Mouse (Mus musculus) midbrain, embryonic 15.5 days (tissue): ENCODE measurements at regions not wholly inside any gene's neighbourhood (a gene's known extent, or its start where the extent isn't known, plus 50 kb on each side); places are given as distances from the start of the nearest gene placed in this dataset.
A peak's percentile ranks its signal among the peaks of the same experiment; 100 is the strongest.

ENCODE experiments used
- ATAC-seq: fragments of 200-750 bp; cut with Nextera tagmentation; replicated peaks from 2 replicates; pipeline ENCODE4 v1.8.0; 2017; ENCODE audit warnings: moderate TSS enrichment
- H3K27ac ChIP-seq: fragments of 300-500 bp; sonication (generic); 2 replicates; pipeline ENCODE4 v1.5.1; 2015; ENCODE audit warnings: mild to moderate bottlenecking, inconsistent platforms
- H3K27me3 ChIP-seq: fragments of 300-500 bp; sonication (generic); replicated peaks from 2 replicates; pipeline ENCODE4 v1.6.1; 2015; ENCODE audit warnings: inconsistent platforms
- H3K36me3 ChIP-seq: fragments of 300-500 bp; sonication (generic); replicated peaks from 2 replicates; pipeline ENCODE4 v1.6.1; 2015; ENCODE audit warnings: inconsistent platforms
- H3K4me1 ChIP-seq: fragments of 300-500 bp; sonication (generic); 2 replicates; pipeline ENCODE4 v1.6.1; 2015; ENCODE audit warnings: inconsistent platforms
- H3K4me2 ChIP-seq: fragments of 300-500 bp; sonication (generic); 2 replicates; pipeline ENCODE4 v1.6.1; 2015; ENCODE audit warnings: inconsistent platforms, mild to moderate bottlenecking, moderate library complexity
- H3K4me3 ChIP-seq: fragments of 300-500 bp; sonication (generic); 2 replicates; pipeline ENCODE4 v1.5.1; 2015; ENCODE audit warnings: mild to moderate bottlenecking, inconsistent platforms
- H3K9ac ChIP-seq: fragments of 300-500 bp; sonication (generic); 2 replicates; pipeline ENCODE4 v1.6.1; 2015; ENCODE audit warnings: mild to moderate bottlenecking, inconsistent platforms
- H3K9me3 ChIP-seq: fragments of 300-500 bp; sonication (generic); 2 replicates; pipeline ENCODE4 v1.6.1; 2016; ENCODE audit warnings: inconsistent platforms
- WGBS: fragments of 180-500 bp; shearing (Covaris S2); methylation state at CpG from one replicate; pipeline ENCODE4 v1.1.7; 2015; ENCODE audit warnings: mixed read lengths; 5-methylcytosine and 5-hydroxymethylcytosine counted together

- no peaks in the 10 kb centered on the region for H3K27me3 ChIP-seq
- H3K9me3 ChIP-seq = no peaks in the 10 kb centered on the region
- H3K4me3 ChIP-seq = no peak overlapping the region
- 92% methylated on average over 3 of the region's 3 CpGs for WGBS
- H3K4me2 ChIP-seq = no peak overlapping the region
- no peak for ATAC-seq
- H3K36me3 ChIP-seq = no peaks in the 10 kb centered on the region
- no peak overlapping the region for H3K27ac ChIP-seq
- H3K4me1 ChIP-seq = no peaks in the 10 kb centered on the region
- H3K9ac ChIP-seq = no peak overlapping the region
Measured at GRCm38 (mm10) chr12:16058255-16058654, 241.5 kb upstream of the Trib2 start.

GRCm38 (mm10) chr12:16056831-16057230 is 240.1 kb upstream of the Trib2 start:
- Histone ChIP-seq H3K36me3 (no peaks in the 10 kb centered on the region), H3K9me3 (no peaks in the 10 kb centered on the region), H3K27ac (no peak overlapping the region), H3K4me2 (no peak overlapping the region), H3K9ac (no peak overlapping the region), H3K4me3 (no peak overlapping the region), H3K4me1 (no peaks in the 10 kb centered on the region), H3K27me3 (no peaks in the 10 kb centered on the region)
- 90% methylated on average over 2 of the region's 2 CpGs for WGBS
- no peak for ATAC-seq

GRCm38 (mm10) chr12:16056216-16056615 is 239.5 kb upstream of the Trib2 start:
- Histone ChIP-seq H3K36me3 (no peaks in the 10 kb centered on the region), H3K9me3 (no peaks in the 10 kb centered on the region), H3K4me2 (no peak overlapping the region), H3K27me3 (no peaks in the 10 kb centered on the region), H3K4me1 (no peaks in the 10 kb centered on the region), H3K27ac (no peak overlapping the region), H3K9ac (no peak overlapping the region), H3K4me3 (no peak overlapping the region)
- ATAC-seq = no peak
- WGBS = 66% methylated on average over 1 of the region's 1 CpGs

- Histone ChIP-seq H3K4me3 (no peak overlapping the region), H3K36me3 (no peaks in the 10 kb centered on the region), H3K27ac (no peak overlapping the region), H3K4me1 (no peaks in the 10 kb centered on the region), H3K9me3 (no peaks in the 10 kb centered on the region), H3K27me3 (no peaks in the 10 kb centered on the region), H3K9ac (no peak overlapping the region), H3K4me2 (no peak overlapping the region)
- ATAC-seq = no peak
- WGBS = 65% methylated on average over 2 of the region's 2 CpGs
Measured at GRCm38 (mm10) chr12:16054591-16054990, 237.9 kb upstream of the Trib2 start.

- H3K36me3 ChIP-seq = no peaks in the 10 kb centered on the region
Measured at GRCm38 (mm10) chr12:16053735-16054134, 237.0 kb upstream of the Trib2 start.

GRCm38 (mm10) chr12:16052998-16053397 is 236.3 kb upstream of the Trib2 start:
- no peak overlapping the region for H3K4me3 ChIP-seq
- no peak overlapping the region for H3K27ac ChIP-seq
- no peaks in the 10 kb centered on the region for H3K9me3 ChIP-seq
- H3K9ac ChIP-seq = no peak overlapping the region
- WGBS = 91% methylated on average over 1 of the region's 1 CpGs
- no peaks in the 10 kb centered on the region for H3K36me3 ChIP-seq
- no peaks in the 10 kb centered on the region for H3K4me1 ChIP-seq
- no peaks in the 10 kb centered on the region for H3K27me3 ChIP-seq
- H3K4me2 ChIP-seq = no peak overlapping the region
- ATAC-seq = no peak

More at GRCm38 (mm10) chr12:16053735-16054134, 237.0 kb upstream of the Trib2 start:
- H3K4me1 ChIP-seq = no peaks in the 10 kb centered on the region
- H3K27me3 ChIP-seq = no peaks in the 10 kb centered on the region
- no peak for ATAC-seq
- H3K9ac ChIP-seq = no peak overlapping the region
- WGBS = 67% methylated on average over 3 of the region's 3 CpGs
- no peak overlapping the region for H3K27ac ChIP-seq
- no peaks in the 10 kb centered on the region for H3K9me3 ChIP-seq
- no peak overlapping the region for H3K4me3 ChIP-seq
- H3K4me2 ChIP-seq = no peak overlapping the region

GRCm38 (mm10) chr12:16052353-16052752 is 235.6 kb upstream of the Trib2 start:
- ATAC-seq = no peak
- H3K4me3 ChIP-seq = no peak overlapping the region
- no peak overlapping the region for H3K27ac ChIP-seq
- WGBS = 91% methylated on average over 3 of the region's 3 CpGs
- H3K4me1 ChIP-seq = no peaks in the 10 kb centered on the region
- H3K9ac ChIP-seq = no peak overlapping the region
- H3K4me2 ChIP-seq = no peak overlapping the region
- no peaks in the 10 kb centered on the region for H3K27me3 ChIP-seq
- H3K36me3 ChIP-seq = no peaks in the 10 kb centered on the region
- H3K9me3 ChIP-seq = no peaks in the 10 kb centered on the region

GRCm38 (mm10) chr12:16051439-16051838 is 234.7 kb upstream of the Trib2 start:
- Histone ChIP-seq H3K4me2 (no peak overlapping the region), H3K9ac (no peak overlapping the region), H3K36me3 (no peaks in the 10 kb centered on the region), H3K4me1 (no peaks in the 10 kb centered on the region), H3K27ac (no peak overlapping the region), H3K4me3 (no peak overlapping the region), H3K27me3 (no peaks in the 10 kb centered on the region), H3K9me3 (no peaks in the 10 kb centered on the region)
- WGBS = 95% methylated on average over 2 of the region's 2 CpGs
- ATAC-seq = no peak

GRCm38 (mm10) chr12:16049545-16049944 is 232.8 kb upstream of the Trib2 start:
- no peaks in the 10 kb centered on the region for H3K27me3 ChIP-seq
- 61% methylated on average over 4 of the region's 4 CpGs for WGBS
- no peak overlapping the region for H3K4me3 ChIP-seq
- no peak overlapping the region for H3K27ac ChIP-seq
- no peak overlapping the region for H3K4me2 ChIP-seq
- no peaks in the 10 kb centered on the region for H3K36me3 ChIP-seq
- H3K9ac ChIP-seq = no peak overlapping the region
- H3K9me3 ChIP-seq = no peaks in the 10 kb centered on the region
- H3K4me1 ChIP-seq = no peaks in the 10 kb centered on the region
- no peak for ATAC-seq

GRCm38 (mm10) chr12:16046643-16047042 is 229.9 kb upstream of the Trib2 start:
- H3K4me3 ChIP-seq = no peak overlapping the region
- H3K27ac ChIP-seq = no peak overlapping the region
- no peak for ATAC-seq
- no peak overlapping the region for H3K4me2 ChIP-seq
- H3K9me3 ChIP-seq = no peaks in the 10 kb centered on the region
- no peaks in the 10 kb centered on the region for H3K4me1 ChIP-seq
- H3K9ac ChIP-seq = no peak overlapping the region
- 76% methylated on average over 1 of the region's 1 CpGs for whole genome bisulfite sequencing
- H3K27me3 ChIP-seq = no peaks in the 10 kb centered on the region
- H3K36me3 ChIP-seq = no peaks in the 10 kb centered on the region

- Histone ChIP-seq H3K27ac (no peak overlapping the region), H3K36me3 (no peaks in the 10 kb centered on the region), H3K9me3 (no peaks in the 10 kb centered on the region), H3K27me3 (no peaks in the 10 kb centered on the region), H3K4me2 (no peak overlapping the region), H3K4me3 (no peak overlapping the region), H3K4me1 (no peaks in the 10 kb centered on the region), H3K9ac (no peak overlapping the region)
- peak; percentile 80 for ATAC-seq
- 65% methylated on average over 5 of the region's 5 CpGs for WGBS
Measured at GRCm38 (mm10) chr12:16045791-16046494, 229.2 kb upstream of the Trib2 start.

- no peak for ATAC-seq
- H3K4me3 ChIP-seq = no peak overlapping the region
- no peaks in the 10 kb centered on the region for H3K4me1 ChIP-seq
- H3K9me3 ChIP-seq = no peaks in the 10 kb centered on the region
- H3K27ac ChIP-seq = no peak overlapping the region
- no peak overlapping the region for H3K9ac ChIP-seq
- WGBS = 92% methylated on average over 8 of the region's 8 CpGs
- H3K4me2 ChIP-seq = no peak overlapping the region
- H3K27me3 ChIP-seq = no peaks in the 10 kb centered on the region
- H3K36me3 ChIP-seq = no peaks in the 10 kb centered on the region
Measured at GRCm38 (mm10) chr12:16043466-16044214, 226.9 kb upstream of the Trib2 start.

- Histone ChIP-seq H3K9ac (no peak overlapping the region), H3K4me3 (no peak overlapping the region), H3K4me2 (no peak overlapping the region), H3K27ac (no peak overlapping the region), H3K27me3 (no peaks in the 10 kb centered on the region), H3K4me1 (no peaks in the 10 kb centered on the region), H3K36me3 (no peaks in the 10 kb centered on the region), H3K9me3 (no peaks in the 10 kb centered on the region)
- 92% methylated on average over 1 of the region's 1 CpGs for WGBS
- ATAC-seq = no peak
Measured at GRCm38 (mm10) chr12:16042362-16042761, 225.6 kb upstream of the Trib2 start.
